Mouse (Mus musculus) spleen, postnatal 4 days (tissue): ENCODE data around the gene Runx2.

Experiments used
- DNase-seq, 2 experiments: peaks; one replicate each; pipeline ENCODE4 v3.0.0; 2022; ENCODE audit warnings: low spot score in 2 of 2

Gene Runx2

DNA sequence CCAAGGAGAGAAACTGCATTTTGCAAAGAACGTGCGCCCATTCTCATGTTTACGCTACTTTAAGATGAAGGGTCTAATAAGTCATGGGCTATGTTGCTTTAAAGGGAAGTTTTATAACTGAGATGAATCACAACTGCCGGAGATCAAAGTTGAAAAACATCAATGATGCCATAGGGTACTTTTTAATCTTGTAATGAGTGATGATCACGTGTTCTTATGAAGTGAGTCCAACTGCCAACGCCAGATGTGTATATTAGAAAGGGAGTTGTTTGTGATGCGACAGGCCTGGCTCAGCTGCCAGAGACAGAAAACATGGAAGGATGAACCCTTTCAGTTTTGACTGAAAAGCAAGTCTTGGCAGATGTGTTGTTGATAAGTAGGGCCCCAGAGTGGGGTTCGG lies 101.2 kb downstream of the Runx2 start:
- no peak for DNase-seq

DNA sequence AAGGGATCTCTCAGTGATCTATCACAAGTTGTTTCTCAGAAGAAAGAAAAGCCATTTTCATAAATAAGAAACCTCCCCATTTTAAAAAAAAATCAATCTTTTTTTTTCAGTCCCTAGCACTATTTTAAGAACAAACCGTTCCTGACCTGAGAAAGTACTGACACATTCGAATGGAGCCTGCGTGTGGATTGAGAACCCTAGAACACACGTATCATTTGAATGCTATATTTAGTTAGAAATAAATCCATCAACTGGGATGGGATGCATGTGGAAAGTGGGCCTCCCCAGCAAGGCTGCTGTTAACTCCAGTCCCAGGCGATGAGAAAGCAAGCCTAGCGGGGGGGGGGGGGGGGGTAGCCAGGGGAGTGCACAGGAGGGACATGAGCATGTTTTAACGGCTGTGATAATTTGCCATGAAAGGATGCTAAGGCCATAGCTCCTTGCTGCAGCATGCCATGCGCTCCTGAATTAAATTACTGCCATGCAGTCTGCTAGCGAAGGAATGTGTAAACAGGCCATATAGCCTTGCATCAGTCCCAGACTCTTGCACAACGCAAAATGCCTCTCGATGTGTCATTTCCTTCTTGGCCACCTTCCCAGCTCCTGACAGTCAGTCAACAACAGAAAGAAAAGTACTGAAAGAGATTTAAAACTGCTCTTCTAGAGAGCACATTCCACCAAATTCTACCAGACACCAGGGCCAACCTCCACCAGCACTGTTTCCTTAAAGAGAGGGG lies 104.9 kb downstream of the Runx2 start:
- peak in 1 of 2 experiments; percentile 46 for DNase-seq

DNA sequence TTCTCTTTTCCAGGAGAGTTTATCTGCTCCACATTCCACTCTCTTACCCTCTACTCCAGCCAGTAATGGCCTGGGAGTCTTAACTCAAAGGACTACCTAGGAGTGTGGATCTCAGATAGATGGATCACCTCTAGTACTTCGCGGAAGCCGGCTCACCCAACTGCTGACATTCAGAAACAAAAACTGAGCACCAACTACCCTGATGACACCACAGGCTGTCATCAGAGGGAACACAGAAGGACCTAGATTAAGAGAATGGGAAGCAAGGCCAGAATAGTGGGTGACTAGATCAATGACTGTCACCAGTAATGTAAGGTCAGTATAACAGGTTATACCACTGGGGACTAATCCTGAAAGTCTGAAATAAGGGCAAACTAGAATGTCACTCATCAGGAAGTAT lies 106.6 kb downstream of the Runx2 start:
- no peak for DNase-seq

DNA sequence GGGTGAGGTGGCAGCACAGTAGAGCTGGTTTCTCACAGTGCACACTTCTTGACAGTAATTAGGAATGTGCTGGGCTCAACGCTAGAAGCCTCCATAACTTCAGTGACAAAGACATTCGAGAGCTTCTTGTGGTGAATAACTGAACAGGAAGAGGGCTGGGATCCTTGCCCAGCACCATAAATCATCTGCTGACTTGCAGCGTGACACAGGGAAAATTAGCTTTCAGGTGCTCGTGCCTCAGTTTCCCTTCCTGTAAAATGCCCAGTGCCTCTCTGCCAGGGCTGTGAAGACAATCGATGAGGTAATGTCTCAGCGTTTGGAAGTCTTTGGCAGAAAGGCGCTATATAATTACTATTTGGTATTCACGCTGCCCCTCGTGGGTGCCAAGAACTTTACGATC lies 108.1 kb downstream of the Runx2 start:
- DNase-seq, result no peak

DNA sequence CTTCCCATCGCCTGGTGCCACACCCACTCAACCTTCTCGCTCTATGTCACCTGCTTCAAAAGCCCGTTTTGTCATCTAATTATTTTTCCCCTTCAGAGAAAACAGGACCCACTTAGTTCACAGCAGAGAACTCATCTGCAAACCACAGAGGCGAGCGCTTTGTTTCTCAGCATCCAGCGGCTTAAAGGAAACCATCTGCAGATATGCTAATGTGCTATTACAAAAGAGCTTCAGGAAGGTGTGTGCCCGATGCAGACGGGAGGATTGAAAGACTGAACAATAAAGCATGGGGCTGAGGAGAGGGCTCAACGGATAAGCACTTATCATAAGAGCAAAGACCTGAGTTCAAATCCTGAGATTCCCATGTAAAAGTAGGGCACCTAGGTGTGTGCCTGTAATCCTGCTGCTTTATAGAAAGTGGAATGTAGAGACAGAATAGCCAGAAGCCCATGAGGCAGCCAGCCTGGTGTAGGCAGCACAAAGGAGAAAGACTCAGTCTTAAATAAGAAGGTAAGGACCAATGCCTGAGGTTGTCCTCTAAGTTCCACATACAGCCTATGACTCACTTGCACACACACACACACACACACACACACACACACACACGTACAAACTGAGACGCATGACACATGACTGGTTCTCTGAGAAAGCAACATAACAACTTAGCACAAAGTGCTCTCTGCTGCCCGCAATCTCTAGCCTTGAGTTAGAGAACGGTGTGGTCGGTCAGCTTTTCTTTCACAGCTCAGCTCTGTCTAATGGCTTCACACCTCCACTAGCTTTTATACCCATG lies 111.9 kb downstream of the Runx2 start:
- DNase-seq, result no peak

DNA sequence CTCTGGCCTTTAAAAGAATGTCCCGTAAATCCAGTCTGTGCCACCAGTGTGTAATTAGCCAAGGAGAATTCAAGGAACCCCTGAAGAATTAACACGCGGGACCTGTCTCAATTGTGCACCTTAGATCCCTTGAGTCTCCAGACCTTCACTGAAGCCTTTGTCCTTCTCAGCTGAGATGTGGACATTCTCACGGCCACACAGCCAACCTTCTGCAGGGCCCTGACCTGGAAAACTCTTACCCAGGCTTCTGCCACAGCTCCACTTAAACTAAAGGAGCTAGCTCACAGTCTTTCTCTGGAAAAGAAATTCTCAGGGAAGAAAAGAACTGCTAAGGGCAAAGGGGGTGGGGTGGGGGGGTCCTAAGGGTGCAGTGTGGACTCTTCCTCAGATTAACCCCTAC lies 113.1 kb downstream of the Runx2 start:
- no peak for DNase-seq

DNA sequence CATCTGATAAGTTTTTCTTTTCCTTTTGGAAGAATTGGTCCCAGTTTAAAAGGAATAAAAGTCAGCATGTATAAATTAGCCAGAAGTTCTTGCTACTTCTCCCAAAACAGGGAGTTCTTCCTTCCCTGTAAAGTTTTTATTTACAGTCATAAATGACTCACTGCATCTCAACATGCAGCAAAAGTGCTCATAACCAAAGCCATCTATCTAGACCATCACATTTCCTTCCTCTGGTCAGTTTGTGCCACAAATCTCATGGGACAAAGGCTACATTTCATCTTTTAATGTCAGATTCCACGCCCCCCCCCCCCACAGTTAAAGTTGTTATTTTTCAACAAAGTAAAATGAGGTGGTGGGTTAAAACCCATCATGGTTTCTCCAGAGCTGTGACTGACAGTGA lies 114.3 kb downstream of the Runx2 start:
- DNase-seq, result no peak

DNA sequence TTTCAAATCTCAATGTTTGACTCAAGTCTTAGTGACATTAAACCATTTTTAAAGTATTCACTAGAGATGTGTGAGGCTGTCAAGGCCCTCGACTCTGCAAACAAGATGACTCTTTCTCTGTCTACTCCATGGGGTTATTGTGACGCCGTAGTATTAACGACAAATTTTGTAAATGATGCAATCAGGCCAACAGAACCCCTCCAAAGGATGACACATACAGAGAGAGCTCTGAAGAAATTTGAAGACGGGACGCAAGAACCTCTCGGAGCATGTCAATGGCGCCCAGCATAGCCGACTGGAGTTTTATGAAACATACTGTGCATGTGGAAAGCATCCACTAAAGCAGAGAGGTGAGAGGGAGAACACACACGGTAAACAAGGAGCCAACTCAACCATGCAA lies 117.5 kb downstream of the Runx2 start:
- DNase-seq, result no peak

DNA sequence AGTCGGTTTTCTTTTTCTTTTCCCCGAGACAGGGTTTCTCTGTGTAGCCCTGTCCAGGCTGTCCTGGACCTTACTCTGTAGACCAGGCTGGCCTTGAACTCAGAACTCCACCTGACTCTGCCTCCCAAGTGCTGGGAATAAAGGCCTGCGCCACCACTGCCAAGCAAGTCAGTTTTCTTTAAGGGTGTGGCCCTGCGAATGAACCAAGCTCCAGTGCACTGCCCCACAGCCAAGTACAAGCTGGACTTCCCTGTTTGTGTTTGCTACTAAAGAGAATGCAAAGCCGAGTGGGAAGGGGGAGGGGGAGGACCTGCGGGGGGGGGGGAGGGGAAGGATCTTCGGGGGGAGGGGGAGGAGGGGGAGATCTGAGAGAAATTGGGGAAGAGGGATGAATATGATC lies 121.0 kb downstream of the Runx2 start:
- DNase-seq, result no peak

DNA sequence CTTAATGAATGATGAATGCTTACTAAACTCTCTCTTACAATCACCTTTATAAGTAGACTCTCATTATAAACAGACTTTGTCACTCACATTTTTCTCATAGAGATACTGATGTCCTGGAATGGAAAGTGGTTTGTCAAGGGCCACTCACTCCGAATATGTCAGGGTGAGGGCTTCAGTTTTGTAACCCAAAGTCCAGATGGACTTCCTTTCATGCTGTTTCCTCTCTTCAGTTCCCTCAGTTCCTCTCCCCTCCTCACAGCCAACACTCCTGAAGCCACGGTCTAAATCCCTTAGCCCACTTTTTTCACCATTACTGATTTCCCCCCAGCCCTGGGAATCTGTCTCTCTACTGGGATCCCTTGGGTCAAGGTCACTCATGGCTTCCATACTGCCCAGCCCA lies 123.1 kb downstream of the Runx2 start:
- no peak for DNase-seq

DNA sequence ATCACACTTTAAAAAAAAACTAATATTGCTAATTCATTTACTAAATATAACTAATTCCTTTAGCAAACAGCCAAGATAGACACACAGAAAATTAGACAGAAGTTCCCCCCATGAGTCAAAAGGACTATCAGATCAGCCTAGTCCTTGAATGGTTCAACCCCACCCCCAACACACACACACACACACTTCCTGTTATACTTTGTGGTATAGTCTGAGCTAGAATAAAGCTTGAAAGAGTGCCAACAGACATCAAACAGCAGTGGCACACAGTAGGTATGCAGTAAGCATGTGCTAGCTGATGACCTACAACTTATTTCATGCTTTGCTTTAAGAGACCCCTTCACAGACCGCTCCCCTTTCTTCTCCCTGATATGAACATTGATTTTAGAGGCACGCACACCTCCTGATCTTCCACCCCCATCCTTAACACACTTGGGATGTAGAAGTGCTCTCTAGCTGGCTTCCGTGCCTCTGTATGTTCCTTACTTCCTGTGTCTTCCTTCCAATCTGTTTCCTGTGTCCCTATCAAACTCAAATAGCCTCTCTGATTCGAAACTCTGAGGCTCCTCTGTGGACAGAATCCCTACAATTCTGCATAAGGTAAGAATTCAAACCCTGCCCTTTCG lies 124.1 kb downstream of the Runx2 start:
- DNase-seq, result no peak

DNA sequence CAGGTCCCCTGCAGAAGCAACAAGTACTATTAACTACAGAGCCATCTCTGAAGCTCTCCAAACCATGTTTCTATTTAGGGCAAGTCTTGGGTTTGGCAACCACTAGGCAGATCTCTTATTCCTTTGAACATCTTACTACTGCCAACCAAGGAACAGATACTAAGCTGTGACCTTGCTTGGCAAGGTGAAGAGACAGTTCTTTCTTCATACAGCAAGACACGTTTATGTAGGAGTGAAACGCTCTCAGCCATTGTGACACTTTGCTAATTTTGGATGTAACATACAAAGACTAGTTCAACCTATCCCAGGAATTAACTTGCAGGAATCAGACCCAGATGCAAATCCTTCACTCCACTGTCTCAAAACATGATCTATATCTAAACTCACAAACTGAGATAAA lies 126.3 kb downstream of the Runx2 start:
- no peak for DNase-seq

DNA sequence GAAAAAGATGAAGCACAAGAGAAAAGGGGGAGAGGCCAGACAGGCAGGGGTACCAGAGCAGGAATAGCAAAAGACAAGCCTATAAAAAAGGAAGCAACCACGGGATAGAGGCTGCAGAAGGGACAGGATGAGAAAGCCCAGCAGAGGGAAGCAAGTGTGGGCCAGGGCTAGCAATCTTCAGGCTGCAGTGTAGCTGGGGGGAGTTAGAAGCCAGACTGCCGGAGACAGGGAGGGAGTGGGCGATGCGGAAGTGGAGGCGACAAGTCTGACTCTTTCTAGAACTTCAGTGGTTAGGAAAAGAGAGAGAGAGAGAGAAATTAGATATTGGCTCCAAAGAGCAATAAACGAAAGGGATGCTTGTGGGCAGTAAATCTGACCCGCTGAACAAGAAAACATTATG lies 129.1 kb downstream of the Runx2 start:
- DNase-seq, result no peak

DNA sequence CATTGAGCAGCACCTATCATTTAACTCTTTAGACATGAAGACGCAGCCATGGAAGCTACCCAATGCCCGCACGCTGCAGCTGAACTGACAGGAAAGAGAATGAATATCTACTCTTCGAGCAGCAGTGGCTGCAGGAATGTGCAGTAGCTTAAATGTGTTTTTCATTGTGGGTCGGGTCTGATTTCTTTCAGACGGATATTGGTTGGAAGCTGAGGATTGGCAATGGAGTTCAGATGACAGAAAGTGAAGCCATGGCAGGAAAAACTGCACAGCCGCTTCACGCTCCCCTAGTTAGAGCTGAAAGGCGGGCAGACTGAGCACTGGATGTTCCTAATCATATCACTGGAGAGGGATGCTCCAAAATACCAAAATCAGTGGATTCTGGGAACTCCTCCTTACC lies 131.6 kb downstream of the Runx2 start:
- no peak for DNase-seq

DNA sequence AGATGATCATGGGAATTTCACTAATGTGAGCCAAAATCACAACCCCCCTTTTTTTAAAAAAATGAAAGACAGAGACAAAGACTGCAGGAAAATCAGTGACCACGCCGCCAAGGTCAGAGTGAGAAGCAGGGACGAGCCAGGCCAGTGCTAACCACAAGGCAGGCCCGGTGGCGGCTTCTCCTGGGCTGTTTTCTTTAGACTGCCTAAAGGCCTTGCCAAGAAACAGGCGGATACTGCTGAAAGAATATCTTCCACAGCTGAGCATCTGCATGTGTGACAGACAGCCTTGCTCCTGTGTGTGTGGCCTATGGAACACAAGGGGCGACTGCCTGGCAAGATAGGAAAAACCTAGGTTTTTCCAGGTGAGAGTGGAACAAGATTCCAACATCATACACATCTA lies 136.8 kb downstream of the Runx2 start:
- DNase-seq, result no peak

DNA sequence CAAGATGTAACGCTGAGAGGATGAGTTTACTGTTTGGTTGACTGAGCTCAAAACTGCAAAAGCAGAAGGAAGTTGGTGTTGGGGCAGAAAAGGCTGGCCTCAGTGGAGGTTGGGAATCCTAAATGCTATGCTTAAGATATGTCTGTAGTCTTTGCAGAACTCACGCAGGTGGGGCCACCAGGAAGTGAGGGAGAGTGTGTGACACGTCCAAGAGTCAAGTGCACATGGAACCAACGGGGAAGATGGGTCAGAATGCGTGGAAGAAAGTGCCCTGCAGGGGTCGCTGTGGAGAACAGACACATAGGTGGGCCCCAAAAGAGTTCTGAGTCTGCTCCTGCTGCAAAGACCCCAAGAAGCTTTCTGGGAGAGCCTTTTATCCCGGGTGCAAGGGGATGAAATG lies 141.8 kb downstream of the Runx2 start:
- peak; percentile 82 to 91 for DNase-seq

DNA sequence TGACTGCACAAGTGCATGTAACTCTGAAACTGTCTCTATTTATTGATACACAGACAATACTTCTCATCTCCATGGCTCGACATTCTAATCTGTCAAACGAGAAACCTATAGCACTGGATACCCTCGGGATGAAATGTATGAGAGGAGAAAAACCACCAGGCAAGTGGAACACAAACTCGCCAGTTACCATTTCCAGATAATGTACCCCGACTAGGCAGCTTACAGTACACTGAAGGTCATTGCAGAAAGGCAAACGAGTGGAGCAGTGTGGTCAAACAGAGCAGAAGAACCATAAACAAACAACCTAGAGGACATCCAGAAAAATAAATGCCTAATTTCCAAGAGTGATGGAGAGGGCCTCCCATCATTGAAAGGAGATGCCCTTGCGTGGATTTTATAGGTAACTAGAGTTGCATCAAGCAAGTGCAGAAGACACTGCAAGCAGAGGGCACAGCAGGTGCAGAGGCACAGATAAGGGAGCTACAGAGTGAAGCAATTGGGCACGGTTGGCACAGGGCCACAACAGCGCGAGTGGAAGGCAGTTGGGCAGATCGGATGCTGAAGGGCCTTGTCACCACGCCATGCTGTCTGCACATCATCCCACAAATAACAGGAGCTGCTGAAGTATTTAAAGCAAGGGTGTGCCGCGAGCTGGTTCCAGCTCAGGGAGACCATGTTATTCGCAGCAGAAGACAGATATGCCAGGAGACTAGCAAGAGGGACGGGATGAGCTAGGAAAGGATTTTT lies 142.5 kb downstream of the Runx2 start:
- DNase-seq, result peak; percentile 94 to 95

DNA sequence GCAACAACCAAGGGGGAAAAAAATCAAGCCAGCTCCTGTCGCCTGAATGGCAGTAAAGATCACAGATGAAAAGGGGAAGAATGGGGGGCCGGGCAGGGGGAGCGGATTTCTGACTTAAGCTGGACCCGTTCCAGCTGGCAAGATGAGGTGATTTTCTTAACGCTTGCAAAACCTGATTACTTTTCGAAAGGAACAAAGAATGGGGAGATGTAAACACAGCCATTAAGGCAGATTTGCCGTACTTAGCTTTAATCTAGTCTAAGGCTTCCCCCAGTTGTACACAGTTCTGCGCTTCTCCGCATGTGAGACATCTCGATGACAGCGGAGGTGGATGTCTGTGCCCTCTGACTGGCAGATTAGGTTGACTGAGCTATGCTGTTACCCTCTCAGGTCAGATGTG lies 144.6 kb downstream of the Runx2 start:
- DNase-seq, result no peak

DNA sequence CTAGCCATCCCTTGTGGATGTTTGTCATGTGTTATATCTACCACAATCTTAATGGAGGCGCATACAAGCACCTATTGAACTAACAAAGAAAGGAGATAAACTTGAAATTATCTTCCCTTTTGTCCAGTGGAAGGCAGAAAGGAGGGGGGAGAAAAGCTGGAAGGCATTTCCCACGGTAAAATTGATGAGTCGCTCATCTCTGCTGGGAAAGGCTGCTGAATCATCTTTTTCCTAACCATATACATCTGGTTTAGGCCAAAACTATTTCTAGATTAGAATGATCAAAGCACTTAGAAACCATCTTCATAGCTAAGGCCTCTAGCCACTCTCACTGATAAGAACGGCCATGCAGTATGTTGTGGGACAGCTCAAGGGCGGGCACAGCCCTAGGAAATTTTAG lies 147.3 kb downstream of the Runx2 start:
- DNase-seq, result no peak

DNA sequence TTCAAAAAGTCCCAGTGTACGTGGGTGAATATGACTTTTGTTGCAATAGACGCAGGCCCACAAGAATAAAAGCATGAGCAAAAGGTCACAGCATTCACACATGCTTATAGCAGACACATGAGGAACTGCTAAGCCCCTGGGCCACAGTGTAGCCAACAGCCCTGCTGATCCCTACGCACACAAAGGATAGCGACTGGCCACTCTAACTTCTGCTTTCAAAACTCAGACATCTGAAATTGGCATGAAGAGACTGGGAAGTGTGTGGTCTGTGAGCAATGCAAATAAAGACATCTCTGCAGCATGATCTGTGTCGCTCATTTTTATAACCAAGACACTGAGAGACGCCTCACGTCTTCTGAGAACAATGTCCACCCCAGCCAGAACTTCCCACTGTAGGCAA lies 150.7 kb downstream of the Runx2 start:
- no peak for DNase-seq

DNA sequence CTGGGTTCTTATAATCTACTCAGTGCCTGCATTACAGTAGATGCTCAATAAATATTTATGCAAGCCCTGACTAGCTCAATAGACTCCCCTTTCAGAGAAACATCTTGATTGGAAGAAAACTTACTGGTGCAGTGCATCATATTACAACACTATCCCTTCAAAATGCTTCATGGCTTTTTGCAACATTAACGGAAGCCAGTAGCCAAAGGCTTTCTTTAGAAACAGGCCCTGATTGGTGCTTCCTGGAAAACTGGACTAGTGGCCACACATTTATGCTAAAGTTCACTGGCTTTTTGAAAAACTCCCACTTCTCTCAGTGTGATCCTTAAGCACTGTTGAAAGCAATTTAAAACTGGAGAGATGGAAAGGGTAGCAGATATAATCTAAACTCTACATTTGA lies 151.4 kb downstream of the Runx2 start:
- DNase-seq, result no peak

DNA sequence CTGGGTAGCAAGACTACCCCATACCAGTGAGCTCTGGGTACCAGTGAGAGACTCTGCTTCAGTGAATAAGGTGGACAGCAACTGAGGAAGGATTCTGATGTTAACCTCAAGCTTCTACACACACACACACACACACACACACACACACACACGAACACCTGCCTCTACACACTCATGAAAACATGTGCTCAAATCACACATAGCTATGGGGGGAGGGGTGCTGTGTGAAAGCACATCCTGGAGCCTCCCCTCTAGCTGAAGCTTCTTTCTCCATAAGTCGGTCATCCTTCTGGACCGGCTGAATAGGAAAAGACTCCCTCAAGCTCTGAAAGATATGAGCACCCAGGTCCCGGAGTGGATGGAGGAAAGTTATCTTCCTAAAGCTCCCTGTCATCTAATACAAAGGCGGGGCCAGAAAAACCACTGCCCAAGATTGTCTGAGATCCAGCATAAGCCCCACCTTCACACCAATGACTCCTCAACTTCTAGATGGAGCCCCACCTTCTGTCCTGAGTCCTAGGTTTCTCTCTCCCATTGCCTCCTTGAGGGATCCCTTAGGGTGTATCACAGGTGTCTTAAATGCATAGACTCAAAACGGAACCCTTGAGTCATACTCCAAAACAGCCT lies 152.4 kb downstream of the Runx2 start:
- DNase-seq, result no peak
